Mouse (Mus musculus): ENCODE measurements around the gene Mrpl16.
A peak's percentile ranks its signal among the peaks of the same experiment; 100 is the strongest.

The Mrpl16 gene

GRCm38 (mm10) chr19:11770205-11770892, at the start of gene Mrpl16:
Gene Mrpl16, plus strand, starts transcription at chr19:11770391.
- DNase-seq (ENCODE audit: low read depth, low spot score) = peak; percentile 94

- DNase-seq (ENCODE audit: low read depth, low spot score) = no peak
Measured at GRCm38 (mm10) chr19:11723870-11724269, 46.3 kb upstream of the Mrpl16 start.

- no peak for DNase-seq (ENCODE audit: low read depth, low spot score)
Measured at GRCm38 (mm10) chr19:11724275-11724674, 45.9 kb upstream of the Mrpl16 start.

- DNase-seq (ENCODE audit: low read depth, low spot score) = no peak
Measured at GRCm38 (mm10) chr19:11725915-11726314, 44.3 kb upstream of the Mrpl16 start.

GRCm38 (mm10) chr19:11727304-11727703, 42.9 kb upstream of the Mrpl16 start:
- no peak for DNase-seq (ENCODE audit: low read depth, low spot score)

- DNase-seq (ENCODE audit: low read depth, low spot score) = no peak
Measured at GRCm38 (mm10) chr19:11730278-11730677, 39.9 kb upstream of the Mrpl16 start.

GRCm38 (mm10) chr19:11736455-11736854, 33.7 kb upstream of the Mrpl16 start:
- DNase-seq (ENCODE audit: low read depth, low spot score) = no peak

GRCm38 (mm10) chr19:11745680-11746079, 24.5 kb upstream of the Mrpl16 start:
- DNase-seq (ENCODE audit: low read depth, low spot score) = no peak

GRCm38 (mm10) chr19:11747298-11747697, 22.9 kb upstream of the Mrpl16 start, which contains the start of gene Gif:
Gene Gif, plus strand, starts transcription at chr19:11747554.
- no peak for DNase-seq (ENCODE audit: low read depth, low spot score)

- DNase-seq (ENCODE audit: low read depth, low spot score) = no peak
Measured at GRCm38 (mm10) chr19:11765059-11765458, 5.1 kb upstream of the Mrpl16 start.

GRCm38 (mm10) chr19:11766413-11766812, 3.8 kb upstream of the Mrpl16 start:
- DNase-seq (ENCODE audit: low read depth, low spot score) = no peak

- DNase-seq (ENCODE audit: low read depth, low spot score) = peak; percentile 81
Measured at GRCm38 (mm10) chr19:11768163-11768562, 2.0 kb upstream of the Mrpl16 start.

- DNase-seq (ENCODE audit: low read depth, low spot score) = no peak
Measured at GRCm38 (mm10) chr19:11769257-11769920, 802 bp upstream of the Mrpl16 start.

- DNase-seq (ENCODE audit: low read depth, low spot score) = peak; percentile 72
Measured at GRCm38 (mm10) chr19:11777191-11777865, 7.1 kb downstream of the Mrpl16 start.

GRCm38 (mm10) chr19:11785409-11786154, 15.4 kb downstream of the Mrpl16 start:
- DNase-seq (ENCODE audit: low read depth, low spot score) = no peak

- DNase-seq (ENCODE audit: low read depth, low spot score) = no peak
Measured at GRCm38 (mm10) chr19:11787826-11788225, 17.6 kb downstream of the Mrpl16 start.

- DNase-seq (ENCODE audit: low read depth, low spot score) = no peak
Measured at GRCm38 (mm10) chr19:11788876-11789275, 18.7 kb downstream of the Mrpl16 start.

- no peak for DNase-seq (ENCODE audit: low read depth, low spot score)
Measured at GRCm38 (mm10) chr19:11791825-11792224, 21.6 kb downstream of the Mrpl16 start.

- no peak for DNase-seq (ENCODE audit: low read depth, low spot score)
Measured at GRCm38 (mm10) chr19:11793741-11794359, 23.7 kb downstream of the Mrpl16 start.

- DNase-seq (ENCODE audit: low read depth, low spot score) = no peak
Measured at GRCm38 (mm10) chr19:11794447-11794846, 24.3 kb downstream of the Mrpl16 start.

GRCm38 (mm10) chr19:11800531-11801315, 30.5 kb downstream of the Mrpl16 start:
- peak; percentile 7 for DNase-seq (ENCODE audit: low read depth, low spot score)
